Mouse (Mus musculus) urinary bladder, postnatal 36 days (tissue): ENCODE measurements around the gene Nmt1.

ENCODE experiments used
- DNase-seq, 2 experiments: peaks; one replicate each; pipeline ENCODE4 v3.0.0; 2022; ENCODE audit warnings: low spot score in 2 of 2, mixed read lengths in 1 of 2

Nmt1 gene

DNA sequence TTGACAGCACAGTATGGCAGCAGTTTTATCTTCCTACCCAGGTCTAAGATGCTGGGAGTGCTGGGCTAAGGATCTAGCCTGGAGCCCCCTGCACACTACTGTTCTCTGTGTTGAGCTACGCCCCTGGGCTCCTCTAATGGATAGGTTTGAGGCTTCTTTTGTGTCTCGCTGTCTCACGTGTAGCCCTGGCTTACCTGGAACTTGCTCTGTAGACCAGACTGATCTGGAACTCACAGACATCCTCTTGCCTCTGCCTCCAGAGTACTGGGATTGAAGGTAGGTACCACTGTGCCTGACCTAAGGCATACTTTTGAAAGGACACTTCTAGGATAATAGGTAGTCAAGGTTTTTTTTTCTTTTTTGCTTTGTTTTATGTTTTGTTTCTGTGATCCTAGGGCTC, 16.0 kb downstream of the Nmt1 start:
- DNase-seq: no peak

DNA sequence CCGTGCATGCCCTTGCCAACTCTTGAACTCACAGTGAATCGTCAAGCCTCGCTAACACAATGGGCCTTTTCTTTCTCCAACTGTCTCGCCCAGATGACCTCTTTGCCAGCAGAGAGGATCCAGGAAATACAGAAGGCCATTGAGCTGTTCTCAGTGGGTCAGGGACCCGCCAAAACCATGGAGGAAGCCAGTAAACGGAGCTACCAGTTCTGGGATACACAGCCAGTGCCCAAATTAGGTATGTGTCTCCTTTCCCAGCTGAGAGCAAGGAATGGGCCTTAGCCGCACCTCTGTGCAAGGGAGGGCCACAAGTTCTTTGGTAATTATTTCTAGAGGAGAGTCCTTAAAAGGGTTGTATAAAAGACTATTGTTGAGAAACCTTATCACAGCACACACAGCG, 18.3 kb downstream of the Nmt1 start:
- DNase-seq: no peak

DNA sequence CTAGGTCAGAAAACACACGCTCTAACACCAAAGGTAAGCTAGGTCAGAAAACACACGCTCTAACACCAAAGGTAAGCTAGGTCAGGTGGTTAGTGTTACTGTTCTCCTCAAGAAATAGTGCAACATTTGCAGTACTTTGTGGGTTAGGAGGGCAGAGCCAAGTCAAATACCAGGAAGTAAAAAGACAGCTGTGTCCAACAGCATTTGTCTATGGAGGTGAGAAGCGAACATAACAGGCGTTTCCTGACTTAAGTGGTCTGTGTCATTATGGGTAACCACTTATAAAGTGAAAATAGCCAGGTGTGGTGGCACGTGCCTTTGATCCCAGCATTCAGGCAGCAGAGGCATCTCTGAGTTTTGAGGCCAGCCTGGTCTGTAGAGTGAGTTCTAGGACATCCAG, 21.6 kb downstream of the Nmt1 start:
- no peak for DNase-seq

DNA sequence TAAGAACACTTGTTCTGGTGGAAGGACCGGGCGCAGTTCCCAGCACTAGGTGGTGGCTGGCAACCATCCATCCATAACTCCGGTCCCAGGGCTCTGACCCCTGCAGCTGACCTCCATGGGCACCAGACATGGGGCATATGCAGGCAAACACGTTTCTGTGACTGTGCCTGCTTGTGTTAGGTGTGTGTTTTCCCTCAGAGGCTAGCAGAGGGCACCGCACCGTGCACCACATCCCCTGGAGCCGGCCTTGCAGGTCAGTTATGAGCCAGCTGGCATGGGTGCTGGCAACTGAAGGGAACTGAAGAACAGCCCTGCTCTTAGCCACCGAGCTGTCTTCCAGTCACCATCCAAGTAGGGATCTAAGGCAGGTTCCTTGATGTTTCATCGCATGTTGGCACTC, 22.2 kb downstream of the Nmt1 start:
- peak in 1 of 2 experiments; percentile 41 for DNase-seq

DNA sequence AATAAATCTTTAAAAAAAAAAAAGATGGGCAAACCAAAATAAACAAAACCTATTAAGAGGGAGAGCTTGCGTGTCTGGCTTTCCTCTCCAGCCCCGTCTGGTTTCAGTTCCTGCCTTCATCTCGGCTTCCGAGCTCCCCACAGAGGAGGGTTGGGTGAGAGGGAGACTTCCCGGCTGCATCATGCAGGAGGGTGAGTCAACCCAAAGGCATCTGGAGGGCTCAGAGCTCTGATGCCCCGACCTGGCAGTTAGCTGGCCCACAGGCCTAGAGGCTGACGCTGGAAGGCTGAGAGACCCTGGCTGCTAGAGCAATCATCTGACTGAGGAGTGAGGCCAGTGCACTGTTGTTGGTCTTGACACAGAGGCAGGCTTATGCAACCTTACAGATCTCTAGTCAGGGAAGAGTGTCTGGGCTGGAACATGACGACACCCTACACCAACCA, 23.3 kb downstream of the Nmt1 start:
- peak; percentile 40 to 73 for DNase-seq

DNA sequence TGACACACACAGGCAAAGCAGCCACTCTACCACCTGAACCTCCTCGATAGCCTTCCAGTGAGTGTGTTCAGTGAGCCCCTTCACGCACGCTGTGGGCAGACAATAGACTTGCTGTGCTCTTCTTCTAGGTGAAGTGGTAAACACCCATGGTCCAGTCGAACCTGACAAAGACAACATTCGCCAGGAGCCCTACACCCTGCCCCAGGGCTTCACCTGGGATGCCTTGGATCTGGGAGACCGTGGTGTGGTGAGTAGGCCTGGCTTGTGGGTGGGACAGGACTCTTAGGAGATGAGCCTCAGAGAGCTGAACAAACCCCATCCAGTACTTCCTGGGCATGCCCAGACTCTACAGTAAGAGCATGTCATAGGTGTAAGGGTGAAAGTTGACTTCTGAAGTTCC, 24.1 kb downstream of the Nmt1 start:
- no peak for DNase-seq

DNA sequence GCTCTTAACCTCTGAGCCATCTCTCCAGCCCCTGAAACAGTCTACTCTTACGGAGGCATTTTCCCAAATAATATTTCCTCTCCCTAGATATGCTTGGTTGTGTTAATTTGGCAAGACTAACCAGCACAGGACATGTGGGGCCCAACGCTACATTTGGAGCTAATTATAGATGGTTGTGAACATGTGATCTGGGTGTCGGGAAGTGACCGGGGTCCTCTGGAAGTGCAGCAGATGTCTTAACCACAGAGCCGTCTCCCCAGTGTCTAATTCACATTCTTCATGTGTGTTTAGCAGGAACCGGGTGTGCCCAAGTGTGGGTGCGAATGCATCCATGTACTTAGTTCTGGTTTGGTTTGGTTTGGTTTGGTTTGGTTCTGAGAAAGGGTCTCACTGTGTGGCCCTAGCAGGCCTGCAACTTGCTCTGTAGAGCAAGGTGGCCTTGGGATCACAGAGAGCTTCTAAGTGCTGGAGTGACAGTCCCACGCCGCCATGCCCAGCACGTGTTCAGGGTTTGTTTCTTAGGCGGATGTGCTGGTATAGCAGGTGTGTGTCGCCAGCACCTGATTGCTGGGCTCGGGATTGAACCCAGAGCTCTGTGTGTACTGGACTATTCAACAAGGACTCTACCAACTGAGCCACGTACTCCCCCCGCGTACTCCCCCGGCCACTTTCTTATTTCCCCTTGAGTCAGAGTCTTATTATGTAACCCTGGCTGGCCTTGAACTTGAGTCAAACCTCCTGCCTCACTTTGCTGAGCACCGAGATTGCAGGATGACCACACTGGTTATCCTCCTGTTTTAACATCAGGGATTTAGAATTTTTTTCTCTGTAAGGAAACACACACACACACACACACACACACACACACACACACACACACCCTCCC, 25.4 kb downstream of the Nmt1 start:
- DNase-seq: no peak

DNA sequence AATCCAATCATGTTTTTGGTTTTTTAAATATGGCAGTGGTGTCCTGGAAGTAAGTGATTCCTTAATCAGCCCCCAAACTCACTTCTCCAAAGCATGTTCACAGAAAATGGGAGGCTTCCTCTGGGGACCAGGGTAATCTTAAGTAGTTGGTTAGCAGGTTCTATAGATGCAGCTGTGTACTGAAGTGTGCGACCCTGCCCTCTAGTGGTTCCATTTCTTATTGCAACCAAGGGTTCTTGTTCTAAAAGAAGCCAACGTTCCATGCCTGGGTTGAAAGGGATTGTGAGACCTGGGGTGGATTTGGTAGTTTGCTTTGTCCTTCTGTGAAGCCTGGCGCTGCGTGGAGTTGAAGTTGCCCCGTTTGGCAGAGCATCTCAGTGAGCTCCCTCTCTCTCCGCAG, 26.8 kb downstream of the Nmt1 start:
- peak; percentile 58 to 66 for DNase-seq

DNA sequence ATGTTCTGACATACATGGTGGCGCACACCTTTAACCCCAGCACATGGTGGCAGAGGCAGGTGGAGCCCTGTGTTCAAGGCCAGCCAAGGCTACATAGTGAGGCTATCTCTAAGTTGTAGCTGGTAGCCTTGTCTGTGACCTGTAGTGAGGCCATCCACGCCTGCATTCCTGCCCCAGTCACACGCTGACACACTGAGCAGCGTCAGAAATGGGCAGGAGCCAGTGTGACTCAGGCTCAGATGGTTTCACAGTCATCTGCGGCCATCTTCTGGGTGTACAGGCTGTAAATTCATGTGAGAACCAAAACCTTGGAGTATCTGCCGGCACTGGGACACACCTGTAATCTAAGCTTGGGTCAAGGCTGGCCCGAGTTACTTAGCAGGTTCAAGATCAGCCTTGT, 28.6 kb downstream of the Nmt1 start:
- no peak for DNase-seq

DNA sequence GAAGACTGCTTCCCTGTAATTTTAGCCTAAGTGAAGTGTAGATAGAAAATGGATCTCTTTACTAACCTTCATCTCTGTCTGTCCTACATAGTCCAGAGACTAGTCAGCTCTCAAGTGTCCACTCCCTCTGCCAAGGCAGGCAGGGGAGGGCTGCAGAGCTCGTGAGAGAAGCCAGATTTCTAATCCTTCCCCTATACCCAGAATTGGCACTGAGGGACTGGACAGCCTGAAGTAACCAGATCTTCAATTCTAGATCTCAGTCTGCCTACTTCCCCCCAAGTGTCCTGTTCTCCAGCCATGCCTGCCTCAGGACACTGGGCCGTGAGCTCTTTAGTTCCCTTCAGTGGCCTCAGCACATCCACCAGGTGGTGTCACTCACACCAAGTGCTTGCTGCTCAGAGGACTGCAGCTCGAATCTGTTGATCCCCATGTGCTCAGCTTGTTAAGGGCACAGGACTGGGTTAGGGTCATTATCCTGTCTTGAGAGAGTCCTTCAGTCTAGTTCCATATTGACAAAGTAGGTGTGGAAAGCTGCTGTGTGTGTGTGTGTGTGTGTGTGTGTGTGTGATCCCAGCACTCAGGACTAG, 30.6 kb downstream of the Nmt1 start:
- no peak for DNase-seq

DNA sequence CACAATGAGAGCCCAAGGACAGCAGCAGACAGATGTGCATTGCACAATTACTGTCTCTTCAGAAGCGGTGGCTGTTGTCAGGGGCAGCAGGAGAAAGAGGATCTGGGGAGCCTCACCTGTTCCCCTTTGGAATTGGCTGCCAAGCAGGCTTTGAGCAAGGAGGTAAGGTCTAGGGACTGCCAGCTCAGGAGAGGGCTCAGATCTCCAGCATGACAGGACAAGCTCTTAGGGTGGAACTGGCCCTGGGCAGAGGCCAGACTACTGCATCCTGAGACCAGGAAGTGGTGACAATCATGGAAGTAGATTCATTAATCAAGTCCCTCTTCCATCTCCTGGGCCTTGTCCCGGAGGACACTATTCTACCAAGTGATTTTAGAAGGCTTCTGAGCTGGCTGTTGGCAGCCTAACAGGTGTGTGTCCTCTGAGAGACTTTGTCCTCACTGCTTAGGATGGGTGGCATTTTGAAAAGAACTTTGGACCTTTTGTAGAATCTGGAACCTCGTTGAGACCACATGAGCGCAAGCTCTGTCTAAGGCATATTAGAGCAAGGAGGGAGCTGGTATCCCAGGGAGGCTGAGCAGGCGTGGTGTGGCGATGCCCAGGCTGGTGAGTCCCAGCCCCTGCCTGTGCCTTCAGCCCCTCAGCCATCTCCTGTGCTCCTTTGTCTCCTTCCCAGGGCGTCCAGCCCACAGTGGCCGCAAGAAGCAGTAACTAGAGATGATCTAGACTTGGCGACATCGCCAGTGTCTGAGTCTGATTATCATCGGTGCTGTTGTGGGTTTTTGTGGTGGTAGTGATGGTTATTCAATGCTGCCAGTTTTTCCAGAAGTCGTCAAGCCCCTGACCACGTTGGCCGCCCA, 38.4 kb downstream of the Nmt1 start:
- DNase-seq: no peak

DNA sequence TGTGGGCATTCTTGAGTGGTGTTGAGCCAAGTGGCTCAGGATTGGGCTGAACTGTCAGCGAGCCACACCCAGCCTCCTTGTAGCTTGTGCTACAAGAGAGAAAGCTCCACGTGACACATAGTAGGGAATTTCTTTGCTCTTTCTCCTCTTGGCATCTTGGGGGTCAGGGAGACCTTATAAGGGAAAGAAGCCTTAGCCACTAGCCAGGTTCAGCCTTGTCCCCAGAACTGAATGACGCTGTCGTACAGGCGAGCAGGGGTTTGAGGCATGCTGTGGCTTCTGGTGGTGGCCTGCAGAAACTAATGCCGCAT, 39.0 kb downstream of the Nmt1 start:
- no peak for DNase-seq

DNA sequence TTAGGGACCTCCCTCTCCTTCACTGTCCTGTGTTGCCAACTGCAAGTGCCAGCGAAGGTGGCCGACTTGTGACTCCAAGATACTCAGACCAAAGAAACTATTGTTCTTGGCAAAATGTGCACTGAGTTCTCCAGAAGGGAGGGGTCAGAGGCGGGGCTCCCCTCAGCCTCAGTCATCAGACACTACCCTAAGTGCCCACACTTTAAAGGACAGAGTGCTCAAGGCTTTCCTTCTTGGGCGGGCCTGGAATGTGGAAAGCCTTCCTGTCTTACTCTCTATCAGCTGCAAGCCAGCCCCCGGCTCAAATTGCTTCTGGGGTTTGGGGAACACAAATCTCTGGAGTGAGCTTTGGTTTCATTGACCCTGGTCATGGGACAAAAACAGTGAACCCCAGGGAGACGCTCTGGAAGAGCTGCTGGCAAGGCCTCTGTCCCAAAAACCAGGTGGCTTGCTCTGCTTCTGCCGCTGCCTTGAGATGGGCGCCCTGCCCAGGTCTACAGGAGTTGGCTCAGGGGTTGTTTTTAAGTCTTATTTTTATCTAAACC, 39.5 kb downstream of the Nmt1 start:
- peak in 1 of 2 experiments; percentile 64 for DNase-seq

DNA sequence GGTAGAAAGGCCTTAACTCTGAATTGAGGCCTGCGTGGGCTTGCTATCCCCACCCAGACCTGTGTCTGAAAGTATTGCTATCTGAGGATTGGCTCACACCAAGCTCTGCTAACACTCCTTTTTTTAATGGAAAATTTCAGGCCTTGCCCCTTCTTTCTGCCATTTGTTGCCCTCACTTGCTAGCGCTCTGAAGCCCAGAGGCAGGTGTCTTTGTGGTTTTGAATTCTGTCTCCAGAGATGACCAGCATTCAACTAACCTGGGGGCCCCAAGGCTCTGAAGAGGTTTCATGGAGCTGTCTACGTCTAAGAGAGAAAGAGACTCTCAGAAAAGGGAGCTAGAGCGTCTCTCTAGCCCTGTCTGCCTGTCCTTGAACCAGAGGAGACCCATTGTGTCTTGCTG, 40.3 kb downstream of the Nmt1 start:
- no peak for DNase-seq

DNA sequence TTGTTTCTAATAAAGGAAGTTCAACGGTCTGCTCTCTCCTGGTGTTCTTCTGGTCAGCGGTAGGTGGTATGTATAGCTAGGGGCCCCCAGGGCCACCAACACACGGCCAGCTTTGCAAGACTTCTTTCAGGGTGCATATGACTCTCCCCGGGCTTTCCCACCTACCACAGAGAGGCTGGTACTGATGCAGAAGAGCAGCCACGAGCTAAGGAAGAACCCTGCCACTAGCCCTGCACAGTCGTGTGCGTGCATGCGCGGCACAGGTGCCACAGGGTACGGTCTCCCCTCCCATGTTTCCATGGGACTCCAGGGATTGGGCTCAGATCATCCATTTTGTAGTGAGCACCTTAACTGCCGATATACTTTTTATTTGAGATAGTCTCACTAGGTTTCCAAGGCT, 40.9 kb downstream of the Nmt1 start:
- no peak for DNase-seq

DNA sequence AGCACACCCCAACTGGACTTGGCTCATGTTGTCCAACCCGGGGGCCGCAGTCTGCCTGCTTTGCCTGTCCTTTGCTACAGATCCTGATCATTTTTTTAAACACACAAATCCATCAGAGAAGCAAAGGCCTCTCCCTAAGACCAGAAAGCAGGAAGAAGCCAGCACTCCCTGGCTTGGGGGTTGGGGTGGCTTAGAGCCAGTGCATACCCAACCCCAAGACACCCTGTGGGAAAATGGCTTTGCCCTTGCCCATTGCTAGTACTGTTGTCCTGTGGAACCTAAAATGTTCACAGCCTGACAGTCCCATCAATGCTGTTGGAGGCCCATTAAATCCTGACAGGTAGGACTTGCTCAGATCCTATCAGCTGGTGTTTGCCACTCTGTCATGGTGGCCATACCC, 41.7 kb downstream of the Nmt1 start:
- DNase-seq: no peak

DNA sequence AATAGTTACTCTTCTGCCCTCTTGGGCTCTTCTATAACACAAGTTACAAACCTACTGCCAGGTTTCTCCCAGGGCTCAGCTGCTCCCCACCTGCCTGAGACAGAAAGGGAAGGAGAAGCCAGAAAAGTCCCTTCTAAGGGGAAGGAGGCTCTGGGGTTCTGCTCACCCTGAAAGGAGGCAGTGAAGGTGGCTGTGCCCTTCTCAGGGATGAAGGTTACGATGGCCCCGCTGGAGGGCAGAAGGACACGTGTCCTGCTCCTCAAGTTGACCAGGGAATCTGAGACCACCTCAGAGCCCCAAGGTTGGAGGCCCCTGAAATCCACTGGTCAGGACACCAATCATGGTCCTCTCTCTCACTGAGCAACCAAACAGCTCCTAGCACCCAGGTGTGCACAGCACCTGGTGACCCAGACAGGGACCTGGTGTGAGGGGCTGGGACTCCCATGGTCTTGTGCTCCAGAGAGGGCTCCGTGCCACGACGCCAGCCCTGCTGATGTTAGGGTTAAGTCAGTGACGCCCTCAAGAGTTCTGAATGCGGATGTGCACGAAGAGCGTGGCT, 42.4 kb downstream of the Nmt1 start:
- no peak for DNase-seq

DNA sequence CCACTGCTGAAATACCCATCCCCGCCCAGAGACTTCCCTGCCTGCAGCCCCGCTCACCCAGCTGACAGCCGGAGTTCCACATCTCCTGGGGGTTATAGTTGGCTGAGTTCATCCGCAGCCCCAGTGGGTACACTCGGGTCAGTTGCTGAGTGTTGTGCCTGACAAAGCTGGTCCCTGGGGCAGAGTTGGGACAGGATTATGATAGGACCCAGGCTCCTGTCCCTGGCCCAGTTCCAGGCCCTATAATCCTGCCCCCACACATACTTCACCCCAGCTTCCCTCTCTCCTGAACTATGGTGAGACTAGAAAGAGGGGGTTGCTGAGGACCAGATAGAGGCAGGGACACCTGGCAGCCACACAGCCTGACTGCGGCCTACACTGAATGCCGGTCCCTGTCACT, 45.7 kb downstream of the Nmt1 start:
- no peak for DNase-seq

DNA sequence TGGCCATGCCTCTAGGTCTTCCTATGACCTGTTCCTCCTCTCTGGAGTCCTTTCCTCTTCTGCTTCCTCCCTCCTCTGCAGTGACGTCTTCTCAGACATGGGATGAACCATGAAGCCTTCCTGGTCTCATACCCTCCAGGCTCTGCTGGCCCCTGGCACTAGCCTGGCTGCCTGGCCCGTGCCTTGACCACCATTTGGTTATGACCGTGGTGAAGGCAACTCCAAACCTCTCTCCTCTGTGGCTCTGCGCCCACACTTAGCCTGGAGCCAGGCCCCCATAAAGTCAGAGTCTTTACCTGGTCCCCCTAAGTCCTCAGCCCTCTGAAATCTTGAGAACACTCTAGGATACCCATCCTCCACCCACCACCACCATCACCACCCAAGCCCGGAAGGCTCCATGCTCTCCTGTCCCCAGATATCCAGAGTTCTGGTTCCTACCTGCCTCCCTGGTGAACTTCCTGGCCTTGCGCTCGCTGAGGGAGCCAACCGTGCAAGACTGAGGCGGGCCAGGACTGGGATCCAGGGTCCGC, 46.2 kb downstream of the Nmt1 start:
- DNase-seq: no peak

DNA sequence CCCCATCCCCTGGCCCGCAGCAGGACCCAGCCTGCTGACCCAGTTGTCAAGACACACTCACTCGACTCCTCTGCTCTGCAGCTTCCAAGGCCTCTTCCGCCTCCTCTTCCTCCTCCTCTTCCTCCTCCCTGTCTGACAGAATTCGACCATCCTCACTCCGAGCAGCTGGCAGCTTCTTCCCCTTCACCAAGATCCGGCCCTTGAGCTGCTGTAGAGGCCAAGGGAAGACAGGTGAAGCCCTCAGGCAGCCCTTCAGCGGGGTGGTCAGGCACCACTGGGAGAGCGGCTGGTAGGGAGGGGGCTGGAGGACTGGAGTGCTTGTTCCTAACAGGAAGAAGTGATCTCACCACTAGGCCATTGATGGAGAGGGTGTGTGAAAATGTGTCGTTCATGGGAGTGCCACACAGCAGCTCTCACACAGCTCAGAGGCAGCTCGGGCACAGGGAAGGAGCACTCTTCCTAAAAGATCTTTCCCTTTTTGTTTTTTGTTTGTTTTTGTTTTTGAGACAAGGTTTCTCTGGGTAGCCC, 46.9 kb downstream of the Nmt1 start:
- DNase-seq: no peak

DNA sequence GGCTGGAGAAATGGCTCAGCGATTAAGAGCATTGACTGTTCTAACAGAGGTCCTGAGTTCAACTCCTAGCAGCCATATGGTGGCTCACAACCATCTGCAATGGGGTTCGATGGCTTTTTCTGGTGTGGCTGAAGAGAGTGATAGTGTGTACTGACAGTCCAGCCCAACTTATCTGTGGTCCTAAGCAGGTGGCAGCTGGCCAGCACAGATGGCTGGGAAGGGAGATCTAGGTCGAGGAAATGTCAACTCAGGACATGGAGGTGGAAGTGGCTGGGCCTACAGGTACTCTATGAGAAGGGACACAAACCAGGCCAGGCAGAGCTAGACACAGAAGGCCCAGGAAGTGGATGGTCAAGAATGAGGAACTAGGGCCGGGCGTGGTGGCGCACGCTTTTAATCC, 48.0 kb downstream of the Nmt1 start:
- no peak for DNase-seq

DNA sequence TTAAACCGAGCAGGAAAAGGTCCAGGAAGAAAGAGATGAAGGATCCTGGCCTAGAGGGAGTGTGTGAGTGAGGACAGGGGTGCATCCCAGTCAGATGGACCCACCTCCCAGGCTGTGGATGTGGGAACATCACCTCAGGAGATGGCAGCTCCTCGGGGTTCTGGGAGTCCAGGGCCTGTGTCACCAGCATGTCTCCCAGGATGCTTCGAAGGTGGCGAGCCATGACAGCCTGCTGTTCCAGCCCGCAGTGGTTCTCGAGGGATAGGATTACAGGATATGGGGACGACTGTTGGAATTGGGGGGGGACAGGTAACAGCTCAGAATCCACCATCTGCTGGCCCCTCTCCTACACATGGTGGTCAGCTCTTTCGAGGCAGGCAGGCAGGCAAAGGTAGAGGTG, 48.6 kb downstream of the Nmt1 start:
- DNase-seq: no peak
